Mouse (Mus musculus): ENCODE measurements around the gene Spata7. TPM values are rescaled to one million over a fixed set of nuclear protein-coding genes. Genes with fewer than 3 reads are reported as not detected.

The Spata7 gene
- polyA plus RNA-seq (2015; fragmentation: Illumina TruSeq; extraction: RNeasy Lipid Tissue Mini Kit (QIAGEN cat#74804); ENCODE audit: low read depth, low replicate concordance) = 26.1 TPM

GRCm38 (mm10) chr12:98627392-98628259 is at the start of gene Spata7:
Gene Spata7, plus strand, starts transcription at chr12:98628157.

Other genes with a start within 250 kb of the Spata7 start
- gene Kcnk10, start 49.8 kb upstream of the Spata7 start, polyA plus RNA-seq (2015; fragmentation: Illumina TruSeq; extraction: RNeasy Lipid Tissue Mini Kit (QIAGEN cat#74804); ENCODE audit: low read depth, low replicate concordance) = 3.9 TPM
- gene Ptpn21, start 109.2 kb downstream of the Spata7 start, polyA plus RNA-seq (2015; fragmentation: Illumina TruSeq; extraction: RNeasy Lipid Tissue Mini Kit (QIAGEN cat#74804); ENCODE audit: low read depth, low replicate concordance) = 4.2 TPM
- 80.7 TPM for gene Zc3h14, start 118.8 kb downstream of the Spata7 start, polyA plus RNA-seq (2015; fragmentation: Illumina TruSeq; extraction: RNeasy Lipid Tissue Mini Kit (QIAGEN cat#74804); ENCODE audit: low read depth, low replicate concordance)

Measured in brain, adult 10 weeks (tissue).